Mouse (Mus musculus) lung, postnatal 0 days (tissue): Measurements from ENCODE around the gene Osbpl6.

Experiments
- CTCF ChIP-seq: IDR thresholded peaks from 2 replicates; pipeline ENCODE4 v1.5.1; 2016; ENCODE audit warnings: antibody characterized with exemption, mild to moderate bottlenecking
- EP300 ChIP-seq: IDR thresholded peaks from 2 replicates; pipeline ENCODE4 v1.6.1; 2016; ENCODE audit warnings: antibody characterized with exemption, mild to moderate bottlenecking, control low read depth

GRCm38 (mm10) chr2:76492224-76492623 is 85.9 kb downstream of the Osbpl6 start:
- TF ChIP-seq EP300 (no peak), CTCF (no peak)
